Mouse (Mus musculus) CH12.LX (cell line): ENCODE results near the gene Slc10a7. TPM values are rescaled to one million over a fixed set of nuclear protein-coding genes. Genes with fewer than 3 reads are reported as not detected.
"Not testable (repeated sequence)": the region's sequence is repeated elsewhere in the genome, so short reads cannot be mapped to it uniquely, and the experiment has no call there.

ENCODE experiments used
- DNase-seq: peaks from one replicate; pipeline ENCODE4 v3.0.0-alpha.2; 2013; ENCODE audit errors: extremely low read depth
- H3K27ac ChIP-seq: 2 replicates; pipeline ENCODE4 v1.5.1; 2012; ENCODE audit warnings: low read depth, mild to moderate bottlenecking, control low read depth, moderate library complexity; ENCODE audit not compliant: insufficient read depth
- H3K27me3 ChIP-seq: replicated peaks from 2 replicates; pipeline ENCODE3; 2012; ENCODE audit warnings: inconsistent platforms
- H3K36me3 ChIP-seq, 2 experiments: replicated peaks in 1 of 2; 2 replicates each; pipeline versions ENCODE3 to v1.6.1; 2012; ENCODE audit warnings: inconsistent platforms in 1 of 2, low read length in 1 of 2, mild to moderate bottlenecking in 1 of 2, mixed read lengths in 1 of 2, moderate library complexity in 1 of 2; ENCODE audit not compliant: control insufficient read depth in 1 of 2, insufficient read depth in 1 of 2
- H3K4me1 ChIP-seq, 2 experiments: 2 replicates each; pipeline ENCODE4 v1.6.1; 2012; ENCODE audit warnings: inconsistent platforms in 1 of 2, moderate library complexity in 1 of 2; ENCODE audit not compliant: insufficient read depth in 2 of 2, control insufficient read depth in 1 of 2
- H3K4me2 ChIP-seq: 2 replicates; pipeline ENCODE4 v1.6.1; 2012; ENCODE audit warnings: low read depth, mild to moderate bottlenecking, control low read depth; ENCODE audit not compliant: poor library complexity, insufficient read depth, severe bottlenecking
- H3K4me3 ChIP-seq, 3 experiments: fragments of 150-350 bp in 1 of 3; sonication (generic) in 1 of 3; replicated peaks in 1 of 3; 2 replicates each; pipeline versions ENCODE3 to v1.5.1; 2011 to 2012; ENCODE audit warnings: low read depth in 2 of 3, low read length in 2 of 3, mild to moderate bottlenecking in 2 of 3, moderate library complexity in 2 of 3, control low read depth in 1 of 3, improper control_type of control experiment in 1 of 3, inconsistent platforms in 1 of 3, mixed read lengths in 1 of 3; ENCODE audit not compliant: poor library complexity in 1 of 3
- H3K79me2 ChIP-seq: replicated peaks from 2 replicates; pipeline ENCODE4 v1.6.1; 2012; ENCODE audit warnings: mild to moderate bottlenecking, moderate library complexity; ENCODE audit not compliant: control insufficient read depth, poor library complexity, insufficient read depth, severe bottlenecking; ENCODE audit errors: extremely low read depth
- H3K9ac ChIP-seq: 2 replicates; pipeline ENCODE4 v1.6.1; 2012; ENCODE audit warnings: low read depth, mild to moderate bottlenecking, control low read depth, moderate library complexity; ENCODE audit not compliant: insufficient read depth
- H3K9me3 ChIP-seq: replicated peaks from 2 replicates; pipeline ENCODE3; 2012; ENCODE audit warnings: low read length, inconsistent platforms, mixed read lengths
- BHLHE40 ChIP-seq: IDR thresholded peaks from 2 replicates; pipeline ENCODE4 v1.6.1; 2011; ENCODE audit warnings: mild to moderate bottlenecking, low read depth, low read length, improper control_type of control experiment
- CHD2 ChIP-seq: IDR thresholded peaks from 2 replicates; pipeline ENCODE4 v1.6.1; 2011; ENCODE audit warnings: low read length, improper control_type of control experiment
- CTCF ChIP-seq, 2 experiments: IDR thresholded peaks in 1 of 2; conservative IDR thresholded peaks in 1 of 2; 2 replicates each; pipeline ENCODE4 v1.5.1; 2011 to 2012; ENCODE audit warnings: low read depth in 2 of 2, low read length in 2 of 2, improper control_type of control experiment in 1 of 2, inconsistent platforms in 1 of 2, mild to moderate bottlenecking in 1 of 2, moderate library complexity in 1 of 2
- E2F4 ChIP-seq: IDR thresholded peaks from 2 replicates; pipeline ENCODE4 v1.6.1; 2011; ENCODE audit warnings: low read depth, low read length, improper control_type of control experiment; ENCODE audit not compliant: insufficient replicate concordance
- ELF1 ChIP-seq: IDR thresholded peaks from 2 replicates; pipeline ENCODE4 v1.6.1; 2014; ENCODE audit warnings: low read depth, mild to moderate bottlenecking, inconsistent platforms, low read length, improper control_type of control experiment
- EP300 ChIP-seq: IDR thresholded peaks from 2 replicates; pipeline ENCODE4 v1.6.1; 2011; ENCODE audit warnings: low read length, improper control_type of control experiment
- ETS1 ChIP-seq: conservative IDR thresholded peaks from 2 replicates; pipeline ENCODE4 v1.6.1; 2012; ENCODE audit warnings: low read depth, mild to moderate bottlenecking, inconsistent platforms, low read length, improper control_type of control experiment, moderate library complexity
- HCFC1 ChIP-seq: IDR thresholded peaks from 2 replicates; pipeline ENCODE4 v1.6.1; 2012; ENCODE audit warnings: low read depth, mild to moderate bottlenecking, inconsistent platforms, low read length, improper control_type of control experiment
- IRF4 ChIP-seq: IDR thresholded peaks from 2 replicates; pipeline ENCODE4 v1.6.1; 2014; ENCODE audit warnings: low read depth, mild to moderate bottlenecking, inconsistent platforms, low read length, improper control_type of control experiment
- JUN ChIP-seq: IDR thresholded peaks from 2 replicates; pipeline ENCODE4 v1.6.1; 2011; ENCODE audit warnings: low read depth, mild to moderate bottlenecking, low read length, improper control_type of control experiment, moderate library complexity; ENCODE audit not compliant: insufficient read depth
- JUND ChIP-seq: conservative IDR thresholded peaks from 2 replicates; pipeline ENCODE4 v1.6.1; 2011; ENCODE audit warnings: low read depth, low read length, improper control_type of control experiment
- KAT2A ChIP-seq: IDR thresholded peaks from 2 replicates; pipeline ENCODE4 v1.6.1; 2012; ENCODE audit warnings: low read length, improper control_type of control experiment, inconsistent platforms; ENCODE audit not compliant: insufficient replicate concordance
- MAFK ChIP-seq: IDR thresholded peaks from 2 replicates; pipeline ENCODE4 v1.6.1; 2011; ENCODE audit warnings: low read length, improper control_type of control experiment; ENCODE audit not compliant: insufficient replicate concordance
- MAX ChIP-seq: IDR thresholded peaks from 2 replicates; pipeline ENCODE4 v1.6.1; 2011; ENCODE audit warnings: low read length, improper control_type of control experiment
- NRF1 ChIP-seq: IDR thresholded peaks from 2 replicates; pipeline ENCODE4 v1.6.1; 2014; ENCODE audit warnings: low read depth, mild to moderate bottlenecking, inconsistent platforms, low read length, improper control_type of control experiment, moderate library complexity
- POLR2A ChIP-seq: IDR thresholded peaks from 2 replicates; pipeline ENCODE4 v1.6.1; 2011; ENCODE audit warnings: low read depth, mild to moderate bottlenecking, improper control_type of control experiment, low read length
- POLR2AphosphoS2 ChIP-seq: IDR thresholded peaks from 2 replicates; pipeline ENCODE4 v1.6.1; 2011; ENCODE audit warnings: low read depth, low read length, improper control_type of control experiment
- SMC3 ChIP-seq: IDR thresholded peaks from 2 replicates; pipeline ENCODE4 v1.6.1; 2011; ENCODE audit warnings: low read depth, low read length, improper control_type of control experiment
- TBP ChIP-seq: conservative IDR thresholded peaks from 2 replicates; pipeline ENCODE4 v1.6.1; 2011; ENCODE audit warnings: low read depth, low read length, improper control_type of control experiment
- TCF12 ChIP-seq: IDR thresholded peaks from 2 replicates; pipeline ENCODE4 v1.6.1; 2014; ENCODE audit warnings: low read depth, mild to moderate bottlenecking, inconsistent platforms, low read length, improper control_type of control experiment
- UBTF ChIP-seq: IDR thresholded peaks from 2 replicates; pipeline ENCODE4 v1.6.1; 2012; ENCODE audit warnings: low read depth, mild to moderate bottlenecking, inconsistent platforms, low read length, improper control_type of control experiment, moderate library complexity
- USF2 ChIP-seq: conservative IDR thresholded peaks from 2 replicates; pipeline ENCODE4 v1.6.1; 2011; ENCODE audit warnings: low read depth, low read length, improper control_type of control experiment
- ZC3H11A ChIP-seq: IDR thresholded peaks from 2 replicates; pipeline ENCODE4 v1.6.1; 2012; ENCODE audit warnings: low read depth, mild to moderate bottlenecking, inconsistent platforms, low read length, improper control_type of control experiment
- ZKSCAN1 ChIP-seq: IDR thresholded peaks from 2 replicates; pipeline ENCODE4 v1.6.1; 2012; ENCODE audit warnings: low read depth, inconsistent platforms, low read length, improper control_type of control experiment, borderline replicate concordance
- ZMIZ1 ChIP-seq: IDR thresholded peaks from 2 replicates; pipeline ENCODE4 v1.6.1; 2012; ENCODE audit warnings: low read depth, mild to moderate bottlenecking, inconsistent platforms, low read length, improper control_type of control experiment
- dilution Hi-C: fragments of 300-500 bp; cut with MboI; formaldehyde crosslinking; loops from 2 replicates; pipeline ENCODE4 v1.14.3; 2020; ENCODE audit warnings: low sequenced_read_pairs; ENCODE audit not compliant: extremely low pct_unique_long_range_greater_than_20kb, extremely low pct_ligation_motif_present
- in situ Hi-C: fragments of 300-500 bp; cut with MboI; formaldehyde crosslinking; loops from 3 replicates; pipeline ENCODE4 v1.14.3; 2019; ENCODE audit warnings: low sequenced_read_pairs, low pct_ligation_motif_present, low pct_unique_long_range_greater_than_20kb, mixed read lengths
- polyA plus RNA-seq: library from polyadenylated mRNA; unstranded; fragments of >175 nt; gene quantifications from 2 replicates; pipeline ENCODE4 v1.2.1, GENCODE M21; 2012; ENCODE audit warnings: low read depth; ENCODE audit not compliant: insufficient read length
- total RNA-seq, 2 experiments: library from RNA; depleted of rRNA; stranded (reverse); fragments of 300-350 nt in 1 of 2; fragments of >200 nt in 1 of 2; gene quantifications; 2 replicates each; pipeline ENCODE4 v1.2.3; 2012 to 2014

The Slc10a7 gene
- total and polyA plus RNA-seq, 3 experiments: 10.8 to 20.4 (median 16.3) TPM

DNA sequence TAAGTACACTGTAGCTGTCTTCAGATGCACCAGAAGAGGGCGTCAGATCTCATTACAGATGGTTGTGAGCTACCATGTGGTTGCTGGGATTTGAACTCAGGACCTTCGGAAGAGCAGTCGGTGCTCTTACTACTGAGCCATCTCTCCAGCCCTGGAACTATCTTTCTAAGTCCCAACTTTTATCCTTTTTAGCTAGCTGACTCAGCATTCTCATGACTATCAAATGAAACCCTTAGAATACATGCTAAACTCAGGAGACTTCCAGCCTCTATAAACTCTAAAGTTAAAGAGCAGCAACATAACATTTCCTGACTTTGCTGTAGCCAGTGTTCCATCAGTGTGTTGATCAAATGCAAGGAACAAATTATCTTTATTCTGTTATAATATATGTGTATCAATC is 12.9 kb upstream of the Slc10a7 start:
- H3K4me1 ChIP-seq, H3K36me3 ChIP-seq, DNase-seq, in situ Hi-C loops, H3K27ac ChIP-seq, dilution Hi-C loops, H3K9me3 ChIP-seq, H3K4me2 ChIP-seq, H3K27me3 ChIP-seq, H3K4me3 ChIP-seq, H3K9ac ChIP-seq, H3K79me2 ChIP-seq: not testable (repeated sequence)
- TF ChIP-seq MAFK: peak; percentile 70

DNA sequence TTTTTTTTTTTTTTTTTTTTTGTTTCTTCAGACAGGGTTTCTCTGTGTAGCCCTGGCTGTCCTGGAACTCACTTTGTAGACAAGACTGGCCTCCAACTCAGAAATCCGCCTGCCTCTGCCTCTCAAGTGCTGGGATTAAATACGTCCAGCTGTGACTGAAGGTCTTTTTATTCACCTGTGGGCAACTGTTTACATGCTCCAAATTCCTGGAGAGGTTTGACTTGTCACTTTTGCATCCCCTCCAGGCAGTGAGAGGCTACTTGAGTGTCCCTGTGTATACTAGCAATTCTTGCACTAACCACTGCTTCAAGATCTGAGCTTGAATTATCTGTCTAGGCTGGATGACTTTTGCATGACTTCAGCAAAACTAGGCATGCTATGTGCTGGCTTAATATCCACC is 6.4 kb upstream of the Slc10a7 start:
- Histone ChIP-seq H3K9ac (no peak overlapping the region), H3K27ac (no peak overlapping the region), H3K27me3 (no peaks in the 10 kb centered on the region), H3K79me2 (peaks cover 13% of the 10 kb centered on the region), H3K36me3 (peaks cover 11 to 28% of the 10 kb centered on the region in 2 experiments), H3K4me3 (no peak overlapping the region), H3K4me2 (no peak overlapping the region), H3K4me1 (peaks cover 4 to 14% of the 10 kb centered on the region in 2 experiments; a peak in 3 of 4 replicates), H3K9me3 (no peaks in the 10 kb centered on the region)
- no peak for TF ChIP-seq KAT2A
- no peak for TF ChIP-seq E2F4
- no peak for TF ChIP-seq JUN
- no peak for TF ChIP-seq POLR2AphosphoS2
- TF ChIP-seq USF2: no peak
- TF ChIP-seq SMC3: no peak
- no peak for TF ChIP-seq ETS1
- no peak for TF ChIP-seq HCFC1
- no peak for TF ChIP-seq POLR2A
- no peak for DNase-seq
- dilution Hi-C loops (no loop called here), in situ Hi-C loops (no loop called here)

DNA sequence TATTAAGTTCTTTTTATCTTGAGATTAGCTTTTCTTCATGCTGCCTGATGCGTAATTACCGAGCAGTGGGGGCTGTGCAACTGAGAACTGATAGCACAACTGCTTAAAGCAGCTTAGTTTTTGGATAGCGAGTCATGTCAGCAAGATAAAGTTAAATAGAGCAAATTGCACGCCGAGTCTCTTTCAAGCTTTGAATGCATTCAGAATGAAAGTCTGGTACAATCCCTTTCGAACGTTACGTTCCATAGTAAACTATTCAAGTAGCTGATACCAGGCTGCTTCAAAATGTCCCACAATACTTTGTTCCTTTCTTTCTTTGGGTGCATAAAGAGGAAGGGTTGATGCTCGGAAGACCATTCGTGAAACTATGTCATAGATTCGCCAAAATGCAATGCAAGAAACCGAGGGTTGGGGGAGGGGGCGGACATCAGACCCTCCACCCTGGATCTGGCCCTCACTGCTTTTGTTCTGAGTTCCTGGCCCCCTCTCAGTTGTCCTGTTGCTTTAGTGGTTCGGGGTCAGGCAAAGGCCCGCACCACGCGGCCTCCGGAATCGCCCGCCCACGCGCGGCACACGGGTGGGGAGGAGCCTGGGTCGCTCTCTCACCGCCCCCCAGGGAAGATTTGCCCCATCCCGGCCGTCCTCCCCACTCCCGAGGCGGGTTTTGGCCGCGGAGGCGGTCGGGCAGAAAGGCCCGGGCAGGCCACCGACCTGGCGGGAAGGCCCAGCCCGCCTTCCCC is 997 bp upstream of the Slc10a7 start:
- no peaks in the 10 kb centered on the region for H3K9me3 ChIP-seq
- peak overlapping the region; percentile 7; the same call in 1 of the 2 replicates for H3K4me2 ChIP-seq
- peak overlapping the region; percentile 88 to 94 (median 91) for H3K4me3 ChIP-seq
- peak overlapping the region; percentile 13; the same call in 1 of the 2 replicates for H3K27ac ChIP-seq
- peaks cover 6 to 20% of the 10 kb centered on the region in 2 experiments for H3K4me1 ChIP-seq
- in situ Hi-C loops: no loop called here
- peaks cover 22% of the 10 kb centered on the region for H3K79me2 ChIP-seq
- H3K27me3 ChIP-seq: no peaks in the 10 kb centered on the region
- H3K9ac ChIP-seq: peak overlapping the region; percentile 86
- dilution Hi-C loops: no loop called here
- H3K36me3 ChIP-seq: peaks cover 11 to 34% of the 10 kb centered on the region in 2 experiments
- DNase-seq: peak; percentile 53
- TF ChIP-seq ELF1 (no peak), POLR2AphosphoS2 (no peak), POLR2A (no peak), TBP (no peak), USF2 (no peak), ETS1 (no peak), JUND (no peak), ZMIZ1 (peak; percentile 52; the same call in 1 of the 2 replicates), NRF1 (no peak), TCF12 (no peak), ZKSCAN1 (no peak), IRF4 (no peak), CTCF (conservative IDR thresholded peaks at IDR 0.05 in 1 of 2, IDR thresholded peaks at IDR 0.05 in 1 of 2; ENCODE audit: low read depth in 2 of 2, low read length in 2 of 2) (no peak), ZC3H11A (no peak), MAFK (no peak), UBTF (no peak), MAX (peak; percentile 77), KAT2A (no peak), CHD2 (no peak; the same call in 1 of the 2 replicates), EP300 (no peak), BHLHE40 (0 out of 2 replicates have a peak, but pooled peaks have one; percentile 19)
